Mouse (Mus musculus) stomach, postnatal 0 days (tissue): ENCODE data around the gene Steap1.
A peak's percentile ranks its signal among the peaks of the same experiment; 100 is the strongest.

Source experiments
- CTCF ChIP-seq: IDR thresholded peaks from 2 replicates; pipeline ENCODE4 v1.5.1; 2016; ENCODE audit warnings: antibody characterized with exemption, low read depth, mild to moderate bottlenecking, moderate library complexity
- EP300 ChIP-seq: optimal IDR thresholded peaks from 2 replicates; pipeline ENCODE3; 2016; ENCODE audit warnings: antibody characterized with exemption

GRCm38 (mm10) chr5:5755039-5755438 is 5.9 kb upstream of the Steap1 start:
- peak; percentile 92 for TF ChIP-seq CTCF
- no peak for TF ChIP-seq EP300
